Mouse (Mus musculus) midbrain, postnatal 0 days (tissue): ENCODE measurements around the gene Trappc6a. TPM values are rescaled to one million over a fixed set of nuclear protein-coding genes. Genes with fewer than 3 reads are reported as not detected.
A peak's percentile ranks its signal among the peaks of the same experiment; 100 is the strongest.

ENCODE experiments used
- ATAC-seq: fragments of 200-750 bp; cut with Nextera tagmentation; 2 replicates; pipeline ENCODE4 v1.8.0; 2017; ENCODE audit warnings: moderate number of reproducible peaks, mild to moderate bottlenecking, moderate TSS enrichment, moderate library complexity; ENCODE audit not compliant: low FRiP score
- DNase-seq: peaks from one replicate; pipeline ENCODE4 v3.0.0-alpha.2; 2015; ENCODE audit warnings: low spot score
- H3K27ac ChIP-seq: fragments of 300-500 bp; sonication (generic); 2 replicates; pipeline ENCODE4 v1.5.1; 2014; ENCODE audit warnings: low read depth, mild to moderate bottlenecking, low read length, mixed read lengths
- H3K27me3 ChIP-seq: fragments of 300-500 bp; sonication (generic); 2 replicates; pipeline ENCODE4 v1.6.1; 2014; ENCODE audit warnings: low read length, control low read depth, mixed read lengths; ENCODE audit not compliant: insufficient read depth
- H3K36me3 ChIP-seq: fragments of 300-500 bp; sonication (generic); 2 replicates; pipeline ENCODE4 v1.6.1; 2014; ENCODE audit warnings: low read length, control low read depth, mixed read lengths; ENCODE audit not compliant: insufficient read depth
- H3K4me1 ChIP-seq: fragments of 300-500 bp; sonication (generic); 2 replicates; pipeline ENCODE4 v1.6.1; 2014; ENCODE audit warnings: mild to moderate bottlenecking, control low read depth, antibody characterized with exemption, low read length, mixed read lengths; ENCODE audit not compliant: insufficient read depth
- H3K4me2 ChIP-seq: fragments of 300-500 bp; sonication (generic); 2 replicates; pipeline ENCODE4 v1.6.1; 2014; ENCODE audit warnings: low read depth, mild to moderate bottlenecking, low read length, mixed read lengths; ENCODE audit not compliant: poor library complexity, severe bottlenecking
- H3K4me3 ChIP-seq: fragments of 300-500 bp; sonication (generic); 2 replicates; pipeline ENCODE4 v1.5.1; 2014; ENCODE audit warnings: low read depth, mild to moderate bottlenecking, low read length, moderate library complexity
- H3K9ac ChIP-seq: fragments of 300-500 bp; sonication (generic); replicated peaks from 2 replicates; pipeline ENCODE4 v1.6.1; 2014; ENCODE audit warnings: mild to moderate bottlenecking, low read length, moderate library complexity, mixed read lengths; ENCODE audit not compliant: poor library complexity, severe bottlenecking
- H3K9me3 ChIP-seq: fragments of 300-500 bp; sonication (generic); 2 replicates; pipeline ENCODE4 v1.6.1; 2016; ENCODE audit warnings: low read length, control low read depth
- CTCF ChIP-seq: IDR thresholded peaks from 2 replicates; pipeline ENCODE4 v1.5.1; 2016; ENCODE audit warnings: antibody characterized with exemption, mild to moderate bottlenecking
- WGBS: fragments of 180-500 bp; shearing (Covaris S2); extraction: QIAGEN DNeasy Blood & Tissue Kit; methylation state at CpG from one replicate; pipeline ENCODE4 v1.1.7; 2014; 5-methylcytosine and 5-hydroxymethylcytosine counted together
- polyA plus RNA-seq: library from polyadenylated mRNA; unstranded; fragments of >200 nt; fragmentation: Nextera tagmentation; extraction: Ambion mirVana; gene quantifications from 2 replicates; pipeline ENCODE4 v1.2.1, GENCODE M21; 2015
- total RNA-seq: library from RNA; depleted of rRNA; stranded (reverse); fragments of >200 nt; gene quantifications from 2 replicates; pipeline ENCODE4 v1.2.3, GENCODE M21; 2014

Trappc6a gene
- total and polyA plus RNA-seq, 2 experiments from 2014 or later = 23.9 to 32.6 TPM

DNA sequence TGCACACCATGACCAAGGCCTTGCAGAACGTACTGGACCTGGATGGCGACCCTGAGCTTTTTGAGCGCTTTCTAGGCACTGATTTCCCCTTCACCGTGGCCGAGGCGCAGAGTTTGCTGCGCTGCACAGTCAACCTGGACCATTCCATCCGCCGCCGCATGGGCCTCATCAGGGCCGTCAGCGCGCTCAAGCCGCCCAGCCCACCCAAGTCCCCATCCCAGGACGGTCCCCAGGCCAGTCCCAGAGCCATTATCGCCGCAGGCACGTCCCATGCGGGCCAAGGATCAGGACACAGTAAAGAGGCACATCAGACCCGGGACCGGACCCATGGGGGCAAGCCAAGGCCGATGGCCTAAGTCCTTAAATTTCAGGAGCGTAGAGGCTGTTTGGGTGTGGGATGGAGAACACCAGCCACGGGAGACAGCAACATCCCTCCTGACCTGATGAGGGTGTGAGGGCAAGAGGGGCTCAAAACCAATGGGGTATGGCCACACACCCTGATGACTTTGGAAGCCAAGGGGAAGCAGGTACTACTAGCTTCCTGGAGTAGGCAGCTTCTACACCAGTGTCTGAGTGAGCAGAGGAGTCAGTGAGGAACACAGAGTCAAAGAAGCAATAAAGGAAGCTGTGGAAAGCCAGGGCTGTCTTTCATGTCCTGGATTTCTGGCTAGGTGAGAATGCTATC lies 16.4 kb downstream of the Trappc6a start:
- ATAC-seq (peak; percentile 17), DNase-seq (no peak)
- H3K9ac ChIP-seq = peak overlapping the region; percentile 45
- 8% methylated on average over 24 of the region's 24 CpGs for whole genome bisulfite sequencing
- H3K4me3 ChIP-seq = peak overlapping the region; percentile 36
- H3K4me1 ChIP-seq = peaks cover 3% of the 10 kb centered on the region; the same call in 1 of the 2 replicates
- no peak overlapping the region for H3K27ac ChIP-seq
- peaks cover 31% of the 10 kb centered on the region for H3K27me3 ChIP-seq
- peak overlapping the region; percentile 62 for H3K4me2 ChIP-seq
- no peaks in the 10 kb centered on the region for H3K9me3 ChIP-seq
- peaks cover 6% of the 10 kb centered on the region for H3K36me3 ChIP-seq
- TF ChIP-seq CTCF = no peak

DNA sequence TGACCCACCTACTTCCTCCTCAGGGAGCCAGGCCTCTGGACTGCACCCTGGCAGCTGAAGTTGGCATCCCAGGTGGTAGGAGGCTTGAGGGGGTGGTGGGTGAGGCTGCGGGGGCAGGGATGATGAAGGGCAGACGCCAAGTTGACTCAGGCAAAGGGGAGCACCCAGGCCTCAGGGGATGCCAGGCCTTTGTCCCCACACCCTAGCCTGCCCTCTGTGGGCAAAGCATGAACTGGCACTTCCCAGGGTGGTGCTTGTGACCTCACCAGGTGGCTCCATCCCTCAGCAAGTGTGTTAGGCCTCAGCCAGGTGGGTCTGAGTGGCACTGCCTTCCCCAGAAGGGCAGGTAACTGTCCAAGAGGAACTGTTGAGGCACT lies 16.9 kb downstream of the Trappc6a start:
- Histone ChIP-seq H3K4me3 (no peak overlapping the region), H3K4me2 (no peak overlapping the region), H3K4me1 (peaks cover 1% of the 10 kb centered on the region; the same call in 1 of the 2 replicates), H3K36me3 (peaks cover 10% of the 10 kb centered on the region), H3K9ac (no peak overlapping the region), H3K9me3 (no peaks in the 10 kb centered on the region), H3K27ac (no peak overlapping the region), H3K27me3 (peaks cover 26% of the 10 kb centered on the region)
- 0 out of 2 replicates have a peak, but pooled peaks have one; percentile 10 for TF ChIP-seq CTCF
- DNase-seq (no peak), ATAC-seq (no peak)
- WGBS = 72% methylated on average over 2 of the region's 2 CpGs

DNA sequence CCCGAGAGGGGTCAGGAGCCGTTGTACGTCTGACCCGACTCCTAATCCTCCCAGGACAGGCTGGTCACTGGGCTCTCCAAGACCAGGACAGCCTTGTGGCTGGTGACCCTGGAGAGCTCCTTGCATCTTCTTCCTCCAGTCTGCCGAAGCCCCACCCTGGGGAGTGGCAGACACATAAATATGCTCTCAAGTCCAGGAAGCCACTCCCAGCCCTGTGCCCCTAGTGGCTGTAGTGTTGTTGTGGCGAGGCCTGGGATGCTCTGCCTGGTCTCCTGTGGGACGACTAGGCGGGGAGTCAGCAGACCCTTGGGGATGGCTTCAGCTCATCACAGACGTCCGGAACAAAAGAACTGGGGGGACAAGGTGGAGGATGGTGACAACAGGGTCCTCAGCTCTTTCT lies 22.9 kb downstream of the Trappc6a start:
- DNase-seq (no peak), ATAC-seq (no peak)
- no peaks in the 10 kb centered on the region for H3K27me3 ChIP-seq
- no peaks in the 10 kb centered on the region for H3K4me1 ChIP-seq
- H3K4me2 ChIP-seq = no peak overlapping the region
- TF ChIP-seq CTCF = 0 out of 2 replicates have a peak, but pooled peaks have one; percentile 15
- H3K4me3 ChIP-seq = no peak overlapping the region
- H3K27ac ChIP-seq = no peak overlapping the region
- no peak overlapping the region for H3K9ac ChIP-seq
- peaks cover 55% of the 10 kb centered on the region for H3K36me3 ChIP-seq
- no peaks in the 10 kb centered on the region for H3K9me3 ChIP-seq
- WGBS = 78% methylated on average over 10 of the region's 10 CpGs

DNA sequence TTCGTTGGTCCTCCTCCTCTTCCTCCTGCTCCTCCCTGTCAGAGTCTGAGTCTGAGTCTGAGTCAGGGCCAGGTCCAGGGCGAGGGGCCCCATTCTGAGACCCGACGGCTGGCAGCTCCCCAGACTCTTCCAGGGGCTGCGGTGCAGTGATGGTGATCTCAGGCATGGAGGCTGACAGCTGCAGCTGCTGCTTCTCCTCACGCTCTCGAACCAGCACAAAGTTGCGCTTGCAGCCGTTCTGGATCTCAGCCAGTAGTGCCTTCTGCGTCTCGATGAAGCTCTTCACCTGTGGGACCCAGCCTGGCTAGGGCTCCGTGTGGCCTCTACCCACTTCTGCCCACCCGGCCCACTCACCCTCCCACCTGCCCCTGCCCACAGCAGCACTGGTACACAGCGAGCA lies 24.0 kb downstream of the Trappc6a start:
- no peak overlapping the region for H3K9ac ChIP-seq
- H3K4me3 ChIP-seq = no peak overlapping the region
- no peaks in the 10 kb centered on the region for H3K4me1 ChIP-seq
- WGBS = 96% methylated on average over 13 of the region's 14 CpGs
- H3K36me3 ChIP-seq = peaks cover 55% of the 10 kb centered on the region
- ATAC-seq (no peak), DNase-seq (no peak)
- no peak overlapping the region for H3K27ac ChIP-seq
- no peak for TF ChIP-seq CTCF
- no peaks in the 10 kb centered on the region for H3K27me3 ChIP-seq
- H3K9me3 ChIP-seq = no peaks in the 10 kb centered on the region
- H3K4me2 ChIP-seq = no peak overlapping the region

DNA sequence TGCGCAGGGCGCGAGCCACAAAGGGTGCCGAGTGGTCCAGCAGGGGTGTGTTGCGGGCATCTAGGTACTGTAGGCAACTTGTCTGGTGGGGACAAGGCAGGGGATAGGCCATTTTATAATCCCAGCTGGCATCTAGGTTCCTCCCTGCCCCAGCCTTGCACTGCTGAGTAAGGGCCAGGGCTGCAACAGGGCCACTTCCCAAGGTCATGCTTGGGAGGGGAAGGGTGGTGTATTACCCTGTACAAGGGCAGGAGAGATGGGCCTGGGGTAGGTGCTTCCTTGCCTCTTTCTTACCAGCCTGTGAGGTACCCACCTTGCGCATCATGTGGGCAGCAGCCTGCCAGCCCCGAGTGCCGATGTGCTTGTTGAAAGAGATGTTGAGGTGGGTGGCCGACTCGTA lies 26.5 kb downstream of the Trappc6a start:
- H3K27me3 ChIP-seq = no peaks in the 10 kb centered on the region
- no peaks in the 10 kb centered on the region for H3K4me1 ChIP-seq
- 94% methylated on average over 10 of the region's 10 CpGs for WGBS
- TF ChIP-seq CTCF = no peak
- no peak for DNase-seq
- H3K27ac ChIP-seq = no peak overlapping the region
- no peak overlapping the region for H3K9ac ChIP-seq
- no peaks in the 10 kb centered on the region for H3K9me3 ChIP-seq
- H3K4me3 ChIP-seq = no peak overlapping the region
- H3K4me2 ChIP-seq = no peak overlapping the region
- no peak for ATAC-seq
- peaks cover 48% of the 10 kb centered on the region for H3K36me3 ChIP-seq

DNA sequence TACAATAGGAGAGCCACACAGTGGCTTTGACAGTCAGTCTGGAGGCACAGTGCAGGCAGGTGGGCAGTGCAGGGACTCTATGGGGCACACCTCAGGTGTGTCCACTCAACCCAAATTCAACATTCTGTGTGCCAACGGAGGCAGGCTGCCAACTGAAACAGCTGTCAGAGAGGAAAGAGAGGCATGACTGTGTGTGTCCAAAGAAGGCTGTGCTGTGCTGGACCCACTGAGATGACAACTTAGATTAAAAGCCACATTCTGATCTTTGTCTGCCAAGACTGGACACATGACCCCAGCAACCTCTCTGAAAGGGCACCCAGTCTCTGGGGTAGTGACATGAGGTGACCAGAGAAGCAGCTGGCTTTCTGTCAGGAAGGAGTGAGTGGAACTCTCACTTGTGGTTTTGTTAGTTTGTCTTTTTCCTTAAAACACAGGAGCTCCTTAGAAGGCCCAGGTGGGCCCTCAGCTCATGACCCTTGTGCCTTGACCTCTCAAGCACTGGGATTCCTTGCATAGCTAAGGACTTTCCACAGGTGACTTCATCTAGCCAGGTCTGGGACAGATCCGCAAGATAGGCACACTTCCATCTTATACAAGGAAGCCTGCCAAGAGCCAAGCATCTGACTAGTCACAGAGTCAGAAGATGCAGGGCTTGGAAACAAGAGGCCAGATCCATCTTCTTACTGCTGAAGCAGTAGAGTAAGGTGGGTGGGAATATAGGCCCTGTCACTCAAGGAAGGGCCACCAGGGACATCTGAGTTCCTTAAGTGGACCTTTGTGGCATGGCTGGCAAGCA lies 32.8 kb downstream of the Trappc6a start:
- no peak overlapping the region for H3K27ac ChIP-seq
- no peak overlapping the region for H3K9ac ChIP-seq
- H3K4me1 ChIP-seq = no peaks in the 10 kb centered on the region
- H3K9me3 ChIP-seq = no peaks in the 10 kb centered on the region
- H3K4me2 ChIP-seq = no peak overlapping the region
- no peaks in the 10 kb centered on the region for H3K36me3 ChIP-seq
- H3K4me3 ChIP-seq = no peak overlapping the region
- no peaks in the 10 kb centered on the region for H3K27me3 ChIP-seq
- no peak for TF ChIP-seq CTCF
- 93% methylated on average over 2 of the region's 2 CpGs for WGBS
- no peak for ATAC-seq
- no peak for DNase-seq
